Mouse (Mus musculus) leukemia stem cell, adult 10-12 weeks (primary cell): ENCODE data around the gene Gm6657. TPM values are rescaled to one million over a fixed set of nuclear protein-coding genes. Genes with fewer than 3 reads are reported as not detected.

Source experiments
- polyA plus RNA-seq: library from polyadenylated mRNA; stranded (reverse); fragments of >175 nt; gene quantifications from 2 replicates; pipeline ENCODE4 v1.2.3, GENCODE M21; 2012; ENCODE audit warnings: low replicate concordance

Gene Gm6657
- not detected in 2 replicates for polyA plus RNA-seq

DNA sequence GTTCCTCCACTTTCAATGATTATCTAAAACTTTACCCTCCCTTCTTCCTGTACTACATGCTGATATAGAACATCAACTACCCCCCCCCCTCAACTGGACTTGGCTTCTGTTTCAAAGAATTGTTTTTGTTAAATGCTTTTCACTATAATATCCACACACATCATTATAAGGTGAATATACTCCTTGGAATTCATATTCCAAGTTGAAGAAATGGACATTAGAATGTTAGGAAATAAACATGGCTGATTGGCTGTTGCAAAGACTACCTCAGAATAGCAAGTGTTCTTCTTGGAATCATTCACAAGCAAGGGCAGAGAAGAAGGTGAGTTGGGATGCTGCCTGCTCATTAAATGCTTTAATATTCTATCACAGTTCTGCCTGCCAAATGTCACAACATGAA, at the start of gene Gm6657:
Gene Gm6657, plus strand, starts transcription at position 301 of the 400 bp plus-strand sequence.

DNA sequence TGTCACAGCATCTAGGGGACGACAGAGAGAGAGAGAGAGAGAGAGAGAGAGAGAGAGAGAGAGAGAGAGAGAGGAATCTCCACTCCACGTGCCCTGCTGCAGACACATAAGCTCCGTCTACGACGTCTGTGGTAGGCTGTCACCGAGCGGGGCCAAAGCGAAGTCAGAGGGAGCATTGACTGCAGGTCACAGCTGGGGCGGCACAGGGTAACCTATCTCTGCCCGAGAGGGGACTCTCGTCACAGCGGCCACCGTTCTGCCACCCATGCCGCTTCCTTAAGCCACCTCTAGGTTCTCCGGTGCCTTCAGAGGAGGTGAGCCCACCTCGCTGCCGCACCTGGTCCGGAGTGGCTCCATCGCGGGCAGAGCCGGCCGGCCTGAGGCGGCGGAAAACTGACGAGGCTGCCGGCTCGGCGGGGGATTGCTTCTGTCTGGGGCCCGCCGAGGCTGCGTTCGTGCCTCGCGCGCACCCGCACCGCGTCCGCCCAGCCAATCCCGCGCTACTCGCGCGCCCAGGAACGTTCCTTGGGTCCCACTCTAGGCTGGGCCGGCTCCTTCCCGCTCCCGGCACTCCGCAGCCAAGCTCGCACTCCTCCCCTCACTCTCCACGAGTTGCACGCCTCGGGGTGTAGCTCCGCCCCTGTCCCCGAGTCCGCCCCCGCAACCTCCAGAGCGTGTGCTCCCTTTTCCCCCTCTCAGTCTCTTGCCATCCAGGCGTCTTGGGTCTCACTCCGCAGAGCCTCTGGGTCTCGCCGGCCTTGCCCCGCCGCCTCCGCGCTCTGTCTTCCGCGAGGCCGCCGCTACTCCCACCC, 31.9 kb downstream of the Gm6657 start, which contains the start of gene Gphn:
Gene Gphn, plus strand, starts transcription at position 673 of the 812 bp plus-strand sequence.

Other genes with a start within 250 kb of the Gm6657 start
- gene Gphn, start 32.1 kb downstream of the Gm6657 start, polyA plus RNA-seq = 27.4 and 33.5 TPM in 2 replicates